Mouse (Mus musculus) v-Abl transformed pro-B cells (cell line): ENCODE measurements around the gene Arid1a.

Experiments used
- in situ Hi-C, 2 experiments: fragments of 400-800 bp; cut with MboI; formaldehyde crosslinking; loops; one replicate each; pipeline ENCODE4 v1.15.1; 2025; ENCODE audit not compliant: unreplicated experiment in 2 of 2

Arid1a gene

GRCm38 (mm10) chr4:133756514-133757268 is at the start of gene Arid1a:
Arid1a (minus strand) TSS chr4:133756769.
- in situ Hi-C loops = loop anchor here (5.0 to 10.0 kb wide), 5 partner anchors 56 to 162 kb away; partner anchors contain the start of gene Pigv (in 2 of the 2)

GRCm38 (mm10) chr4:133804401-133805263 is 48.1 kb upstream of the Arid1a start:
- in situ Hi-C loops = no loop called here

- in situ Hi-C loops = no loop called here
These were observed 44.0 kb upstream of the Arid1a start for GRCm38 (mm10) chr4:133800589-133800988.

- in situ Hi-C loops = no loop called here
These were observed 36.7 kb upstream of the Arid1a start for GRCm38 (mm10) chr4:133793269-133793668.

GRCm38 (mm10) chr4:133774570-133775554 is 18.3 kb upstream of the Arid1a start:
- in situ Hi-C loops = no loop called here

- in situ Hi-C loops = no loop called here
These were observed 12.6 kb upstream of the Arid1a start for GRCm38 (mm10) chr4:133769157-133769556.

- in situ Hi-C loops = no loop called here
These were observed 6.5 kb upstream of the Arid1a start for GRCm38 (mm10) chr4:133763112-133763511.

- in situ Hi-C loops = loop anchor here (5.0 to 10.0 kb wide), 5 partner anchors 53 to 165 kb away; partner anchors contain the start of gene Pigv (in 2 of the 2)
These were observed 3.1 kb upstream of the Arid1a start for GRCm38 (mm10) chr4:133759659-133760058.

GRCm38 (mm10) chr4:133757269-133757835 is 783 bp upstream of the Arid1a start:
- in situ Hi-C loops = loop anchor here (5.0 to 10.0 kb wide), 5 partner anchors 55 to 163 kb away; partner anchors contain the start of gene Pigv (in 2 of the 2)

- in situ Hi-C loops = loop anchor here (5.0 to 10.0 kb wide), 5 partner anchors 56 to 161 kb away; partner anchors contain the start of gene Pigv (in 2 of the 2)
These were observed 653 bp downstream of the Arid1a start for GRCm38 (mm10) chr4:133755861-133756371.

GRCm38 (mm10) chr4:133754871-133755765 is 1.5 kb downstream of the Arid1a start:
- in situ Hi-C loops = loop anchor here (5.0 to 10.0 kb wide), 5 partner anchors 57 to 160 kb away; partner anchors contain the start of gene Pigv (in 2 of the 2)

GRCm38 (mm10) chr4:133754238-133754637 is 2.3 kb downstream of the Arid1a start:
- in situ Hi-C loops = loop anchor here in 1 of 2 experiments (10.0 kb wide), 1 partner anchor 159 kb away; no protein-coding TSS in a partner anchor

GRCm38 (mm10) chr4:133753375-133754190 is 3.0 kb downstream of the Arid1a start:
- in situ Hi-C loops = loop anchor here in 1 of 2 experiments (10.0 kb wide), 1 partner anchor 159 kb away; no protein-coding TSS in a partner anchor

- in situ Hi-C loops = loop anchor here in 1 of 2 experiments (10.0 kb wide), 1 partner anchor 158 kb away; no protein-coding TSS in a partner anchor
These were observed 3.9 kb downstream of the Arid1a start for GRCm38 (mm10) chr4:133752449-133753374.

- in situ Hi-C loops = loop anchor here in 1 of 2 experiments (10.0 kb wide), 1 partner anchor 157 kb away; no protein-coding TSS in a partner anchor
These were observed 4.8 kb downstream of the Arid1a start for GRCm38 (mm10) chr4:133751521-133752448.
